Mouse (Mus musculus): ENCODE results near the gene 4931440F15Rik.

GRCm38 (mm10) chr11:29794475-29794874 lies 31.0 kb downstream of the 4931440F15Rik start:
- TF ChIP-seq CTCF (IDR thresholded peaks at IDR 0.05; ENCODE audit: borderline replicate concordance, insufficient read depth, low read length), result no peak
- no peak for TF ChIP-seq POLR2A (IDR thresholded peaks at IDR 0.05; ENCODE audit: low read depth, low read length)
